Mouse (Mus musculus): Measurements from ENCODE around the gene Bid. TPM values are rescaled to one million over a fixed set of nuclear protein-coding genes. Genes with fewer than 3 reads are reported as not detected.

Gene Bid
- total and polyA plus RNA-seq, 3 experiments = 28.2 to 50.2 TPM; not detected in 1

DNA sequence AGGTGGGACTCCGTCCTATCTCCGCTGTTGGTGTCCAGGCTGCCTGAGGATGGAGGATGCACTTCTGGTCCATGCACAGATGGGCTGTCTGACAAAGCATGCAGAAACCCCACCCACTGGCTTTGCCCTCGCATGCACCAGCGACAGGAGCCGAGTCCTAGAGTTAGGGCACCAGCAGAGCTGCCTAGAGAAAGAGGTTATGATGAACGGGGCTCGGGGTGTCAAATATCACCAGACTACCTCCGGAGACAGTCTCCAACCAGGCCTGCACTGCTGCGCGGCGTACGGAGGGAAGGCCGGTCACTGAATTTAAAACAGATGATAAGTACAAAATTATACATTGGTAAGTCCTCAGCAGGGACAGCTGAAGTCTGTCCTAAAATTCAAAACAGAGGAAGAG is 49.2 kb upstream of the Bid start:
- TF ChIP-seq MAX (IDR thresholded peaks at IDR 0.05; ENCODE audit: low read length) (no peak), TAL1 (IDR thresholded peaks at IDR 0.05; ENCODE audit: low read length) (no peak), TCF12 (IDR thresholded peaks at IDR 0.05; ENCODE audit: low read depth, low read length) (no peak), NELFE (IDR thresholded peaks at IDR 0.05; ENCODE audit: low read depth, low read length) (no peak), TBP (IDR thresholded peaks at IDR 0.05; ENCODE audit: low read depth, low read length) (no peak), ZKSCAN1 (IDR thresholded peaks at IDR 0.05; ENCODE audit: low read depth, low read length) (no peak), E2F4 (IDR thresholded peaks at IDR 0.05; ENCODE audit: borderline replicate concordance, low read depth, low read length) (no peak), CTCF (IDR thresholded peaks at IDR 0.05 in 2 of 3, conservative IDR thresholded peaks at IDR 0.05 in 1 of 3; ENCODE audit: control insufficient read depth in 1 of 3, insufficient read depth in 1 of 3, low read depth in 2 of 3, low read length in 3 of 3, poor library complexity in 1 of 3, severe bottlenecking in 1 of 3) (no peak), MYC (IDR thresholded peaks at IDR 0.05; ENCODE audit: low read depth, low read length) (no peak), GATA1 (IDR thresholded peaks at IDR 0.05; ENCODE audit: low read depth, low read length) (no peak), POLR2AphosphoS5 (IDR thresholded peaks at IDR 0.05; ENCODE audit: borderline replicate concordance, low read depth, low read length) (no peak), ZNF384 (IDR thresholded peaks at IDR 0.05; ENCODE audit: low read depth, low read length) (no peak), SIN3A (IDR thresholded peaks at IDR 0.05; ENCODE audit: low read length) (no peak), GABPA (IDR thresholded peaks at IDR 0.05; ENCODE audit: low read depth, low read length) (no peak), USF2 (IDR thresholded peaks at IDR 0.05; ENCODE audit: borderline replicate concordance in 1 of 2, insufficient read depth in 1 of 2, low read depth in 1 of 2, low read length in 2 of 2) (no peak), MAZ (IDR thresholded peaks at IDR 0.05; ENCODE audit: low read depth, low read length) (no peak)
- no peak overlapping the region for H3K9ac ChIP-seq (ENCODE audit: control insufficient read depth, low read depth, low read length, poor library complexity, severe bottlenecking)
- H3K9me3 ChIP-seq (replicated peaks; ENCODE audit: insufficient read depth, low read length) = no peaks in the 10 kb centered on the region
- no peak overlapping the region for H3K4me3 ChIP-seq (ENCODE audit: control insufficient read depth in 1 of 2, insufficient read depth in 1 of 2, low read depth in 2 of 2, low read length in 2 of 2)
- H3K27me3 ChIP-seq (ENCODE audit: control insufficient read depth in 1 of 2, insufficient read depth in 2 of 2, low read length in 2 of 2) = no peaks in the 10 kb centered on the region
- no peak for DNase-seq (ENCODE audit: low read depth, low spot score)
- H3K27ac ChIP-seq (ENCODE audit: control insufficient read depth, low read depth, low read length) = no peak overlapping the region
- no peaks in the 10 kb centered on the region for H3K4me1 ChIP-seq (ENCODE audit: control insufficient read depth in 1 of 2, insufficient read depth in 2 of 2, low read length in 2 of 2)
- H3K79me2 ChIP-seq (ENCODE audit: control insufficient read depth, insufficient read depth, low read length, poor library complexity) = no peaks in the 10 kb centered on the region
- H3K36me3 ChIP-seq (ENCODE audit: control insufficient read depth in 1 of 2, insufficient read depth in 2 of 2, low read length in 2 of 2) = no peaks in the 10 kb centered on the region; a peak in 1 of 4 replicates

DNA sequence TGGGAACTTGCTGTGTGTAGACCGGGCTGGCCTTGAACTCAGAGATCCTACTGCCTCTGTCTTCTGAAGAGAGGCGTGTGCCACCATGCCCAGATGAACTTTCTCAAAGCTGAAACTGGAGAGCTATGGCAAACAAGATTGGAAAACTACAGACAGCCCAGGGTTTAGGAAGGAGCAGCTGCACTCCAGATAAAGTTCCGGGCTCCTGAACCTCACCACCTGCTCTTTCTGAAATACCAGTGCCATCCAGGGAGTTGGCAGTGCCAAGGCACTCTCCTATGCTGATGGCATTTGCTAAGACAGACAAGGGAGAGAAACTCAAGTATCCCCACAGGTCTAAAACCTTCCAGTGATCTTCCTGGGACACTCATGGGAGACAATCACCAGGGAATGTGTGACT is 47.5 kb upstream of the Bid start:
- H3K9me3 ChIP-seq (replicated peaks; ENCODE audit: insufficient read depth, low read length) = no peaks in the 10 kb centered on the region
- no peak overlapping the region for H3K27ac ChIP-seq (ENCODE audit: control insufficient read depth, low read depth, low read length)
- H3K4me3 ChIP-seq (ENCODE audit: control insufficient read depth in 1 of 2, insufficient read depth in 1 of 2, low read depth in 2 of 2, low read length in 2 of 2) = no peak overlapping the region
- no peak overlapping the region for H3K9ac ChIP-seq (ENCODE audit: control insufficient read depth, low read depth, low read length, poor library complexity, severe bottlenecking)
- H3K36me3 ChIP-seq (ENCODE audit: control insufficient read depth in 1 of 2, insufficient read depth in 2 of 2, low read length in 2 of 2) = no peaks in the 10 kb centered on the region
- no peaks in the 10 kb centered on the region for H3K4me1 ChIP-seq (ENCODE audit: control insufficient read depth in 1 of 2, insufficient read depth in 2 of 2, low read length in 2 of 2)
- no peaks in the 10 kb centered on the region for H3K27me3 ChIP-seq (ENCODE audit: control insufficient read depth in 1 of 2, insufficient read depth in 2 of 2, low read length in 2 of 2)
- H3K79me2 ChIP-seq (ENCODE audit: control insufficient read depth, insufficient read depth, low read length, poor library complexity) = no peaks in the 10 kb centered on the region
- no peak for DNase-seq (ENCODE audit: low read depth, low spot score)
- TF ChIP-seq CTCF (IDR thresholded peaks at IDR 0.05 in 2 of 3, conservative IDR thresholded peaks at IDR 0.05 in 1 of 3; ENCODE audit: control insufficient read depth in 1 of 3, insufficient read depth in 1 of 3, low read depth in 2 of 3, low read length in 3 of 3, poor library complexity in 1 of 3, severe bottlenecking in 1 of 3) (no peak), ZKSCAN1 (IDR thresholded peaks at IDR 0.05; ENCODE audit: low read depth, low read length) (no peak), TCF12 (IDR thresholded peaks at IDR 0.05; ENCODE audit: low read depth, low read length) (no peak), ZC3H11A (IDR thresholded peaks at IDR 0.05; ENCODE audit: low read depth, low read length) (no peak), SMC3 (IDR thresholded peaks at IDR 0.05; ENCODE audit: low read depth, low read length) (no peak), ETS1 (IDR thresholded peaks at IDR 0.05; ENCODE audit: low read depth, low read length) (no peak), E2F4 (IDR thresholded peaks at IDR 0.05; ENCODE audit: borderline replicate concordance, low read depth, low read length) (no peak)

Data from MEL (cell line).